Mouse (Mus musculus): ENCODE measurements at regions not wholly inside any gene's neighbourhood (a gene's known extent, or its start where the extent isn't known, plus 50 kb on each side); places are given as distances from the start of the nearest gene placed in this dataset.

DNA sequence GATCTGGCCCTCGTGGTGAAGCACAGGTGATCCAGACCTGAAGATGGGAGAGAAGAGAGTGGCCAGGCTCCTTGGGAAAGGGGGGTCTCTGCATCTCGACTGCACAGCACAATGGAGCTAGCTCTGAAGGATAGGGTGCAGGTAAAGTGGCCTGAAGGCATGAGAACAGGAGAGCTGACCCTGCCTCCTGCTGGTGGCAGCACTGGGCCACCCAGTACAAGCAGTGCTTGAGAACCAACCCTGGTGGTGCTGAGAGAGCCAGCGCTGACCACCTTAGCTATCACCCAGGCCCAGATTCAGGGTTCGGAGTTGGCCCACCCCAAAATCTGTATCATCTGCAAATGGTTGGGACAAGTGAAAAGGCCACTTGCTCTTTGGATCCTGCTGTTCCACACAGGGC is 66.2 kb downstream of the A730009L09Rik start:
- Histone ChIP-seq H3K27me3 (ENCODE audit: control insufficient read depth, insufficient read depth, low read length) (no peaks in the 10 kb centered on the region), H3K9ac (ENCODE audit: low read depth, low read length) (no peak overlapping the region), H3K4me3 (no peak overlapping the region), H3K27ac (no peak overlapping the region), H3K36me3 (ENCODE audit: control insufficient read depth, insufficient read depth, low read length) (no peaks in the 10 kb centered on the region), H3K4me1 (ENCODE audit: control insufficient read depth, insufficient read depth, low read length) (no peaks in the 10 kb centered on the region), H3K79me2 (replicated peaks; ENCODE audit: control insufficient read depth, insufficient read depth, low read length) (no peaks in the 10 kb centered on the region)
- intact Hi-C loops (cut with DNase I): no loop called here
- WGBS: 73% methylated on average over 4 of the region's 4 CpGs
- TF ChIP-seq EP300 (IDR thresholded peaks at IDR 0.05; ENCODE audit: insufficient read depth, low read depth, low read length) (no peak), CTCF (IDR thresholded peaks at IDR 0.05) (no peak), POLR2A (IDR thresholded peaks at IDR 0.05; ENCODE audit: insufficient read depth, low read depth, low read length) (no peak)
- no peak for DNase-seq

DNA sequence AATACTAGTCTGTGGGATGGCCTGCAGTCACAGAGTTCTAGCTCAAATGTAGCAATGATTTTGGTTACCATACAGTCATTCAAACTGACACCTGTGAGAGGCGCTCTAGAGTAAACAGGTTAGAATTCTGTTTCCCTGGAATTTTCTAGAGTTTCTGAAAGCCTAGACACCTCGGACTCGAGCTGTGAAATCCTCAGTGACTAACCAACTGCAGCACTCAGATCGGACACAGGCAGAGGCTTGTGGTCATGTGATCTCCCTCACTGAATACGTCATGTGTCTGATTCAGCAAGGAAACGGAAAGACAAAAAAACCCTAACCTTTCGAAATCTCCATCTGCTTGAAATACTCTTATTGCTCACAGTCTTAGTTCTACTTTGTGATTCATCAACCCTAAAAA is 68.4 kb downstream of the A730009L09Rik start:
- Histone ChIP-seq H3K27ac (no peak overlapping the region), H3K79me2 (replicated peaks; ENCODE audit: control insufficient read depth, insufficient read depth, low read length) (no peaks in the 10 kb centered on the region), H3K27me3 (ENCODE audit: control insufficient read depth, insufficient read depth, low read length) (no peaks in the 10 kb centered on the region), H3K4me3 (no peak overlapping the region), H3K36me3 (ENCODE audit: control insufficient read depth, insufficient read depth, low read length) (no peaks in the 10 kb centered on the region), H3K9ac (ENCODE audit: low read depth, low read length) (no peak overlapping the region), H3K4me1 (ENCODE audit: control insufficient read depth, insufficient read depth, low read length) (no peaks in the 10 kb centered on the region)
- WGBS: 66% methylated on average over 7 of the region's 7 CpGs
- no peak for TF ChIP-seq POLR2A (IDR thresholded peaks at IDR 0.05; ENCODE audit: insufficient read depth, low read depth, low read length)
- DNase-seq: peak in 1 of 2 experiments; percentile 12
- intact Hi-C loops (cut with DNase I): no loop called here

DNA sequence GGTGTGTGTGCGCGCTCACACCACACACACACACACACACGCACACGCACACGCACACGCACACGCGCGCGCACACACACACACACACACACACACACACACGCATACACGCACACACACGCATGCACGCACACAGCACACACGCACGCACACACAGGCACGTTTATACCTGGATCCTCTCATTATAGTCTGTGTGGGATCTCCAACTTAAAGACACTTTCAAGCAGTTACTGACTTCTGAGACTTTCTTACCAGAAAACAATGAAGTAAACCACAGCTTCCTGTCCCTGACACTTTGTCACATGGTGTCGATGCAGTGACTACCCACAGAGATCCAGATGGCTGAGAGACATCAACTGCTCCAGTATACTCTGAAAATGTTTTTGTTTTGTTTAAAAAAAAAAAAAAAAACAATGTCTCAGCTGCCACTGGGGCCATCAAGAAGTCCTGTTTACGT is 68.9 kb downstream of the A730009L09Rik start:
- no peak overlapping the region for H3K4me3 ChIP-seq
- no peaks in the 10 kb centered on the region for H3K79me2 ChIP-seq (replicated peaks; ENCODE audit: control insufficient read depth, insufficient read depth, low read length)
- no peak overlapping the region for H3K27ac ChIP-seq
- no peaks in the 10 kb centered on the region for H3K36me3 ChIP-seq (ENCODE audit: control insufficient read depth, insufficient read depth, low read length)
- WGBS: 78% methylated on average over 19 of the region's 19 CpGs
- TF ChIP-seq POLR2A (IDR thresholded peaks at IDR 0.05; ENCODE audit: insufficient read depth, low read depth, low read length) (no peak), EP300 (IDR thresholded peaks at IDR 0.05; ENCODE audit: insufficient read depth, low read depth, low read length) (no peak), CTCF (IDR thresholded peaks at IDR 0.05) (no peak)
- no peaks in the 10 kb centered on the region for H3K4me1 ChIP-seq (ENCODE audit: control insufficient read depth, insufficient read depth, low read length)
- intact Hi-C loops (cut with DNase I): no loop called here
- H3K27me3 ChIP-seq (ENCODE audit: control insufficient read depth, insufficient read depth, low read length): no peaks in the 10 kb centered on the region
- DNase-seq: peak in 1 of 2 experiments; percentile 7
- H3K9ac ChIP-seq (ENCODE audit: low read depth, low read length): no peak overlapping the region

DNA sequence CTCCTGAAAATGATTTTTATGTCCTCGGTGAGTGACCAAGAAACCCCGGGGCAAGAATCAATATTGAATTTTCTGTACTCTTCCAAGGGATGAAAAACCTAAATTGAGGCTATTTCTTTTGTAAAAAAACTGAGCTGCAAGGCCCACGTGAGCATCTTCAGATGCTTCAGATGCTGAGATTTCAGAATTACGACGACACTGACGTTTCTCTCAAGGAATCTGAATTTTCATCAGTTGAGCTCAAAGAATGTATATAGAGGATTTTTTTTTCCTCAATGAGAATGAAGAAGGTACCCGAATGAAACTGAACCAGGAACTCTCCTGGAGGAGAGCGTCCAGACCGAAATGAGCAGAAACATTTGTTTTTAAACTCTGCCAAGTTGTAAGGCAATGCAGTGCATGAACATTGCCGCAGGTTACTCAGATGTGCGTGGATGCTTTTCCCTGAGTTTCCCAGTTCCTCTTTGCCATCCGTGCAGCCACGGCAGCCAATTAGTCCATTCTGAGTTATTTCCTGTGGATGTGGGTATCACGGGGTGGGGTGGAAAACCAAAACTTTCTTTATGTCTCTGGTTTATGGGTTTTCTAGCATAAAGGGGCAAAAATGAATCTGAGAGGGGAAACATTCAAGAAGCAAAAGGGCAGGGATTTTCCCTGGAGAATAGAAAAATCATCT is 69.9 kb downstream of the A730009L09Rik start:
- intact Hi-C loops (cut with DNase I): no loop called here
- Histone ChIP-seq H3K36me3 (ENCODE audit: control insufficient read depth, insufficient read depth, low read length) (no peaks in the 10 kb centered on the region), H3K27ac (no peak overlapping the region), H3K4me3 (no peak overlapping the region), H3K79me2 (replicated peaks; ENCODE audit: control insufficient read depth, insufficient read depth, low read length) (no peaks in the 10 kb centered on the region), H3K9ac (ENCODE audit: low read depth, low read length) (no peak overlapping the region), H3K4me1 (ENCODE audit: control insufficient read depth, insufficient read depth, low read length) (no peaks in the 10 kb centered on the region), H3K27me3 (ENCODE audit: control insufficient read depth, insufficient read depth, low read length) (no peaks in the 10 kb centered on the region)
- no peak for DNase-seq
- TF ChIP-seq POLR2A (IDR thresholded peaks at IDR 0.05; ENCODE audit: insufficient read depth, low read depth, low read length) (no peak), EP300 (IDR thresholded peaks at IDR 0.05; ENCODE audit: insufficient read depth, low read depth, low read length) (no peak), CTCF (IDR thresholded peaks at IDR 0.05) (no peak)
- 75% methylated on average over 14 of the region's 14 CpGs for WGBS

DNA sequence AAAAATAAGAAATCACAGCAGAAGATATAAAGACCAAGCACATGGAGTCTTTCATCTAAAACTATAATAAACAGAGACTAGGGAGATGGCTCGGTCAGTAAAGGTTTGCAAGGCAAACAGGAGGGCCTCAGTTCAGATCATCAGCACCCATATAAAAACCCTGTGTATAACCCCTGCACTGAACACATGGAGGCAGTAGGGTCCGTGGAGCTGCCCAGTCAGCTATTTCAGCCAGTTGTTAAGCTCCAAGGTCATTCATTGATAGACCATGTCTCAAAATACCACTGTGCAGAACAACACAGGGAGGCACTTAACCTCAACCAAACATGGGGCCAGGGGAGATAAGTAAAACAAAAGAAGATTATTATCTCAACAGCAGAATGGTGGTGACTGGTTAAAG is 78.1 kb downstream of the A730009L09Rik start:
- no peak overlapping the region for H3K4me3 ChIP-seq
- no peak overlapping the region for H3K27ac ChIP-seq
- intact Hi-C loops (cut with DNase I): no loop called here
- H3K27me3 ChIP-seq (ENCODE audit: control insufficient read depth, insufficient read depth, low read length): no peaks in the 10 kb centered on the region
- H3K36me3 ChIP-seq (ENCODE audit: control insufficient read depth, insufficient read depth, low read length): no peaks in the 10 kb centered on the region
- TF ChIP-seq EP300 (IDR thresholded peaks at IDR 0.05; ENCODE audit: insufficient read depth, low read depth, low read length): no peak
- TF ChIP-seq POLR2A (IDR thresholded peaks at IDR 0.05; ENCODE audit: insufficient read depth, low read depth, low read length): no peak
- TF ChIP-seq CTCF (IDR thresholded peaks at IDR 0.05): no peak
- 57% methylated on average over 2 of the region's 2 CpGs for WGBS
- no peaks in the 10 kb centered on the region for H3K79me2 ChIP-seq (replicated peaks; ENCODE audit: control insufficient read depth, insufficient read depth, low read length)
- H3K9ac ChIP-seq (ENCODE audit: low read depth, low read length): no peak overlapping the region
- H3K4me1 ChIP-seq (ENCODE audit: control insufficient read depth, insufficient read depth, low read length): no peaks in the 10 kb centered on the region
- no peak for DNase-seq

DNA sequence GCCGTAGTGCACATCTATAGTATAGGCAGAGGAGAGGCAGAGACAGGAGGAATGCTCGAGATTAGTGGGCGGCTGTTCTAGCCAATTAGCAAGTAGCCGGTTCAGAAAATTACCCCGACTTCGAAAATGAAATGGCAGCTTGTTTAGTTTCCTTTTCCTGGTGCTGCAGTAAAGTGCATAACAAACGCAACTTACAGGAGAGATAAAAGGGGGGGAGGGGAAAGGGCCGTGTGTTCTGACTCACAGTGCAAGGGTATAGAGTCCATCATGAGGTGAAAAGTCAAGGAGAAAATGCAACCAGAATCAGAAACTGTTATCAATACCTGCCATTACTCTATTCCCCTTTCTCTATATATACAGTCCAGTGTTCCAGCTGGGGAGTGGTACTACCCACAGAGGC is 88.0 kb downstream of the A730009L09Rik start:
- Histone ChIP-seq H3K9ac (ENCODE audit: low read depth, low read length) (no peak overlapping the region), H3K27ac (no peak overlapping the region), H3K36me3 (ENCODE audit: control insufficient read depth, insufficient read depth, low read length) (no peaks in the 10 kb centered on the region), H3K4me3 (no peak overlapping the region), H3K27me3 (ENCODE audit: control insufficient read depth, insufficient read depth, low read length) (no peaks in the 10 kb centered on the region), H3K79me2 (replicated peaks; ENCODE audit: control insufficient read depth, insufficient read depth, low read length) (no peaks in the 10 kb centered on the region), H3K4me1 (ENCODE audit: control insufficient read depth, insufficient read depth, low read length) (no peaks in the 10 kb centered on the region)
- 74% methylated on average over 8 of the region's 8 CpGs for WGBS
- TF ChIP-seq POLR2A (IDR thresholded peaks at IDR 0.05; ENCODE audit: insufficient read depth, low read depth, low read length) (no peak), EP300 (IDR thresholded peaks at IDR 0.05; ENCODE audit: insufficient read depth, low read depth, low read length) (no peak), CTCF (IDR thresholded peaks at IDR 0.05) (no peak)
- DNase-seq: no peak
- intact Hi-C loops (cut with DNase I): no loop called here
